Mouse (Mus musculus) heart, embryonic 13.5 days (tissue): ENCODE data around the gene Fis1. TPM values are rescaled to one million over a fixed set of nuclear protein-coding genes. Genes with fewer than 3 reads are reported as not detected.
"Not testable (repeated sequence)": the region's sequence is repeated elsewhere in the genome, so short reads cannot be mapped to it uniquely, and the experiment has no call there.

Source experiments
- ATAC-seq: fragments of 200-750 bp; cut with Nextera tagmentation; 2 replicates; pipeline ENCODE4 v1.8.0; 2017; ENCODE audit warnings: moderate TSS enrichment; ENCODE audit not compliant: insufficient number of reproducible peaks, low FRiP score, low TSS enrichment; ENCODE audit errors: extremely low read depth
- H3K27ac ChIP-seq: fragments of 300-500 bp; sonication (generic); replicated peaks from 2 replicates; pipeline ENCODE4 v1.5.1; 2015; ENCODE audit warnings: moderate library complexity, mild to moderate bottlenecking, inconsistent platforms
- H3K27me3 ChIP-seq: fragments of 300-500 bp; sonication (generic); replicated peaks from 2 replicates; pipeline ENCODE4 v1.6.1; 2015; ENCODE audit warnings: mild to moderate bottlenecking, inconsistent platforms
- H3K36me3 ChIP-seq: fragments of 300-500 bp; sonication (generic); 2 replicates; pipeline ENCODE4 v1.6.1; 2015; ENCODE audit warnings: mild to moderate bottlenecking, inconsistent platforms
- H3K4me1 ChIP-seq: fragments of 300-500 bp; sonication (generic); 2 replicates; pipeline ENCODE4 v1.6.1; 2015; ENCODE audit warnings: inconsistent platforms
- H3K4me2 ChIP-seq: fragments of 300-500 bp; sonication (generic); 2 replicates; pipeline ENCODE4 v1.6.1; 2015; ENCODE audit warnings: inconsistent platforms, mild to moderate bottlenecking, moderate library complexity
- H3K4me3 ChIP-seq: fragments of 300-500 bp; sonication (generic); 2 replicates; pipeline ENCODE4 v1.5.1; 2015; ENCODE audit warnings: moderate library complexity, mild to moderate bottlenecking, inconsistent platforms
- H3K9ac ChIP-seq: fragments of 300-500 bp; sonication (generic); 2 replicates; pipeline ENCODE4 v1.6.1; 2015; ENCODE audit warnings: inconsistent platforms, mild to moderate bottlenecking, moderate library complexity
- H3K9me3 ChIP-seq: fragments of 300-500 bp; sonication (generic); 2 replicates; pipeline ENCODE4 v1.6.1; 2016; ENCODE audit warnings: inconsistent platforms
- WGBS: fragments of 180-500 bp; shearing (Covaris S2); methylation state at CpG from one replicate; pipeline ENCODE4 v1.1.7; 2015; ENCODE audit warnings: mixed read lengths; 5-methylcytosine and 5-hydroxymethylcytosine counted together
- polyA plus RNA-seq: library from polyadenylated mRNA; unstranded; fragments of >200 nt; fragmentation: Nextera tagmentation; extraction: Ambion mirVana; gene quantifications from 2 replicates; pipeline ENCODE4 v1.2.1, GENCODE M21; 2015

The Fis1 gene
- polyA plus RNA-seq, 1 experiment from 2014 or later: 252 TPM

DNA sequence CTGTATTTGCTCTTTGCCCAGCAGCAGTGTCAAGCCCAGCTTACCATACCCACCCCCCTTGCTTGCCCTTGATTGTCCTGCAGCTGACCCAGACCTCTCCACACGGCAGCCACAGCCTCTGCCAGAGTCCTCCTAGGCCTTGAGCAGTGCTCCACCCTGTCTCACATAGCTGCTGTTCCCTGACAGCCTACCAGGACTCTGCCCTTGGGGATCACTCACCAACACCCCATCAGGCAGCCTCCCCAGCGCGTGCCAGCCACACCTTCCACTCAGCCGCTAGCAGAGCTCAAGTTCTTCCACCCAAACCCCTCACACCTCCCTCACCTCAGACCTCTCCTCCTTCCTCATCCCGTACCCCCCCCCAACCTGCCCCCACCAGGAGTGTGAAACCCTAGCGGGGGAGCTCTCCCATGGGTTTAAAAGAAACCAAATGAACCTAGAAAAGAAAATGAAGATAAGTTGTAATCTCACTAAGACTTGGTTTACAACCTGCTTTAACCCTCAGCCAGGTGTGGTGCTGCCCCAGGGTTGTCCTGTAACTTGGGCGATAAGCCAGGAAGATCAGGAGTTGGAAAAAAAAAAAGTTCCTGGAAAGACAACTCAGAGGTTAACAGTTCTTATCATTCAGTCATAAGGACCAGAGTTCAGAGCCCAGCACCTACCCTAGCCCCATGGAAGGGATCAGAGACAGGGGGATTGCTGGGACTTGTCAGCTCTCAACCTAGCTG lies 29.2 kb upstream of the Fis1 start:
- Histone ChIP-seq H3K27me3 (no peaks in the 10 kb centered on the region), H3K9me3 (no peaks in the 10 kb centered on the region), H3K27ac (no peak overlapping the region), H3K36me3 (0 out of 2 replicates have a peak, but pooled peaks cover 11% of the 10 kb centered on the region), H3K4me1 (peaks cover 7% of the 10 kb centered on the region), H3K4me3 (no peak overlapping the region), H3K9ac (no peak overlapping the region; the same call in 1 of the 2 replicates), H3K4me2 (no peak overlapping the region)
- ATAC-seq: no peak
- WGBS: 45% methylated on average over 7 of the region's 7 CpGs

DNA sequence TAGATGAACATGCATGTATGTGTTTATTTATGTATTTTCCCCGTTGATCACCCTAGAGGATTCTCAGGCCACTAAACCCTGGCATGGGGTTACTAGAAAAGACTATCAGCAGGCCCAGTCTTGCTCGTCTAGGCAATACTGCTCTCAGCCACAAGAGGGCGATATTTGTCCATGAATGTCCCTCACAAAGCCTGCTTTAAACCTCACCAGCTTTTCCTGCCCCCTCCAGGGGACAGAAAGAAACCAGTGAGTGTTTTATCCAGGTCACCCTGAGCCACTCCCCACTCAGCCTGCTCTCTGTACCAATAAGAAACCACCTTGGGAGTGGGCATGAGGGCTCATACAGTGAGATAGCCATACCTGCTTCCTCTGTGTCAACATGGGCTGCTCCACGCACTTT lies 24.0 kb upstream of the Fis1 start:
- peak overlapping the region; percentile 20 for H3K9ac ChIP-seq
- H3K4me1 ChIP-seq: 0 out of 2 replicates have a peak, but pooled peaks cover 5% of the 10 kb centered on the region

DNA sequence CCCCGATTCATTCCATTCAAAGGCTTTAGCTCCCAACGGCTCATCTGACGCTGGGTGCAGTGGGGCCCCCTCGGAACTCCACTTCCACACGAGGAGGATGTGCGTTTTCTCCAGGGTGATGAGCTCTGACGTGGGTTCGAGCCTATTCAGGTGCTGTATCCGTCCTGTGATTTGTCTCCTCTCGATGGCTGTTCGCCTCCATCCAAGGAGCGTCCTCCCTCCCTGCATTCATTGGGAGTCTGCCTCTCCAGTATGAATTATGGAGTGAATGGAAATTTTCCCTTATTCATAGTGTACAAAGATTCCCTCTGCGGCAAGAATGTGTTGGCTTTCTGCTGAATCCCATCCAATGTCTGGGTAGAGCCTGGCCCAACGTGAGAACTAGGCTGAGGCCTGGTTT lies 21.2 kb upstream of the Fis1 start:
- 78% methylated on average over 14 of the region's 14 CpGs for WGBS
- Histone ChIP-seq H3K4me3 (no peak overlapping the region), H3K27me3 (no peaks in the 10 kb centered on the region), H3K9ac (no peak overlapping the region), H3K36me3 (no peaks in the 10 kb centered on the region), H3K9me3 (no peaks in the 10 kb centered on the region), H3K4me1 (0 out of 2 replicates have a peak, but pooled peaks cover 5% of the 10 kb centered on the region), H3K4me2 (no peak overlapping the region), H3K27ac (no peak overlapping the region)
- ATAC-seq: no peak

More for the DNA sequence above, 24.0 kb upstream of the Fis1 start:
- no peak overlapping the region for H3K4me3 ChIP-seq
- 0 out of 2 replicates have a peak, but pooled peaks have one; percentile 48 for ATAC-seq
- H3K9me3 ChIP-seq: no peaks in the 10 kb centered on the region
- no peak overlapping the region for H3K4me2 ChIP-seq
- H3K27ac ChIP-seq: no peak overlapping the region
- 18% methylated on average over 4 of the region's 4 CpGs for WGBS
- no peaks in the 10 kb centered on the region for H3K27me3 ChIP-seq
- H3K36me3 ChIP-seq: 0 out of 2 replicates have a peak, but pooled peaks cover 11% of the 10 kb centered on the region

DNA sequence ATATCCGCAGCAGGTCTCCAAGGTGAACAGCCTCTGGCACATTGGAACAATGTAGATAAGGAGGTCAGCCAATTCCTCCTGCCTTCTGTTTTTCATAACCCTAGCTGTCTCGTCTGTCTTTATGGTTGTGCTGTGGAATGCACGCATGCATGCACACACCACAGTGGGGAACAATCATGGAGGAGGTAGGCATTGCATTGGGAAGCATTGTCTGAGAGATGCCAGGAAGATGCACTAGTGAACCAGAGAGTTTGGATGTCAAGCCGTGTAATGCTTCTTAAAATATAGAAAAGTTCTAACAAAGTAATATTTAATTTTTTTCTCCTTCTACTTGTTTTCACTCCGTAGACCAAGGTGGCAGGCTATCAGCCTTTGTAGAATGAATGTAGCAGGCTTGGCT lies 20.1 kb upstream of the Fis1 start:
- Histone ChIP-seq H3K9me3 (no peaks in the 10 kb centered on the region), H3K27me3 (no peaks in the 10 kb centered on the region), H3K4me3 (no peak overlapping the region), H3K9ac (no peak overlapping the region), H3K36me3 (no peaks in the 10 kb centered on the region), H3K4me2 (no peak overlapping the region), H3K27ac (no peak overlapping the region), H3K4me1 (0 out of 2 replicates have a peak, but pooled peaks cover 5% of the 10 kb centered on the region)
- no peak for ATAC-seq
- WGBS: 70% methylated on average over 5 of the region's 5 CpGs

DNA sequence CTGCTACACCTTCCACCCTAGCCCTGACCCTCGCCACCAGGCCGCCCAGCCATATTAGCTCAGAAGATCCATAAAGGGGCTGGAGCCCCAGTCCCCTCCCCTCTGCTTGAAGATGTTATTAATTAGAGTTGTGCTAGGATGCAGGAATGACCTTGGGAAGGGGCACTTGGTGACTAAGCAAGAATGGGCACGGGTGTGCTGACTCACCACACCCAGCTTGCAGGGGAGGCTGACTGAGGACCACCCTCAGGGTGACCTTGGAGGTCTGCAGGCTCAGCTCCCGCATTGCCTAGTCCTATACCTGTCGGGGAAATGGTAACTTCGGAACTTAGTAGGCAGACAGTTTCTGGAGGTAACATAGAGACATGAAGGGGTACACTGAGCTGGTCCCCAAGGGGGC lies 19.1 kb upstream of the Fis1 start:
- H3K27me3 ChIP-seq: no peaks in the 10 kb centered on the region
- WGBS: 80% methylated on average over 6 of the region's 6 CpGs
- H3K36me3 ChIP-seq: no peaks in the 10 kb centered on the region
- H3K4me2 ChIP-seq: no peak overlapping the region
- H3K4me3 ChIP-seq: no peak overlapping the region
- no peak for ATAC-seq
- no peak overlapping the region for H3K27ac ChIP-seq
- no peak overlapping the region for H3K9ac ChIP-seq
- H3K4me1 ChIP-seq: 0 out of 2 replicates have a peak, but pooled peaks cover 5% of the 10 kb centered on the region
- no peaks in the 10 kb centered on the region for H3K9me3 ChIP-seq

DNA sequence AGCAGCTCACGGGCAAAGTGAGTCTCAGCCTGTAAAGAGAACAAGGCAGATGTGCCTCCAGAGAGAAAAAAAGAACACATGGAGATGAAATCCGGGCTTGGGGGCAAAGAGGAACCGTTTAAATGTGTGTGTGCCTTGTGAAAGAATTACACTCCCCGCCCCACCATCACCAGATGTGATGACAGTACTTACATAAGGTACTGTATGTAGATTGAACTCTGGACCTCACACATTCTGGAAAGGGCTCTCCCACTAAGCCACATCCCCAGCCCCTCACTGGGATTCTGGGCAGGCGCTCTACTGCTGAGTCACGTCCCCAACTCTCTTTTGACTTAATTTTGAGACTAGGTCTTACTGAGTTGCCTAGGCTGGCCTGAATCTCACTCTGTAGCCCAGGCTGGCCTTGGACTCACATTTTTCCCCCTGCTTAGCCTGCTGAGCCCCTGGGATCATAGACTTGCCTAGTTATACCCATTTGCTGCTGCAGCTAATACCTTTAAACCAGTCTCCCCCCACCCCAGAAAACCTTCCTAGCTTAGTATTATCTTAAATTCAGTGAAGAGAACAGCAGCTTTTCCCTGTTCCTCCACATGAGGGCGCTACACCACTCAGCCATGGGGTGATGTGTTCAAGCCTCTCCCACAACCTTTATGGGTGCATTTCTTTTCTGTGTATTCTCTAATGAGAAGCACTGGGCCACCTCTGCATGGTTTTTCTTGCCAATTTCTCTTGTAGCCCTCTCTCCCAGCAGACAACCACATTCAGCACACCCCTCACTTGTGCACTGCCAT lies 17.0 kb upstream of the Fis1 start:
- Histone ChIP-seq H3K27me3 (no peaks in the 10 kb centered on the region), H3K4me1 (no peaks in the 10 kb centered on the region), H3K4me2 (no peak overlapping the region), H3K36me3 (no peaks in the 10 kb centered on the region), H3K27ac (no peak overlapping the region), H3K9ac (no peak overlapping the region), H3K9me3 (no peaks in the 10 kb centered on the region), H3K4me3 (no peak overlapping the region)
- ATAC-seq: no peak
- WGBS: 58% methylated on average over 7 of the region's 7 CpGs

DNA sequence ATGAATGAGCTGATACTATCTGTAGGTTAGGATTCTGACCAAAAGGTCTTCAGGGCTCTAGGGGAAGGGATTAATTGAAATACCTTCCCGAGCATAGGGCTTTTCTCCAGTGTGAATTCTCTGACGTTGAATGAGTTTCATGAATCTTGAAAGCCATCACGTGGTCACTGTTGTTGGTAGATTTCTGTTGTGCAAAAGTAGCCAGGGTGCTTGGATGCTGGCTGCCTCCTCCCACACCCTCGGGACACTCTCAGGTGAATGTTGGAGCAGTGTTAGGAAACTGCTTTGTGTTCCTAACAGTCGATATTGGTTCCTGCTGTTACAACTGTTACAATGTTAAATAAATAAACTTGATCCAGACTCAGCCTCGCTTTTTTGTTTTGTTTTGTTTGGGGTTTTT lies 16.3 kb upstream of the Fis1 start:
- Histone ChIP-seq H3K4me3 (no peak overlapping the region), H3K27me3 (no peaks in the 10 kb centered on the region), H3K4me2 (no peak overlapping the region), H3K9ac (no peak overlapping the region), H3K9me3 (no peaks in the 10 kb centered on the region), H3K27ac (no peak overlapping the region), H3K36me3 (no peaks in the 10 kb centered on the region), H3K4me1 (no peaks in the 10 kb centered on the region)
- 77% methylated on average over 6 of the region's 6 CpGs for WGBS
- no peak for ATAC-seq

DNA sequence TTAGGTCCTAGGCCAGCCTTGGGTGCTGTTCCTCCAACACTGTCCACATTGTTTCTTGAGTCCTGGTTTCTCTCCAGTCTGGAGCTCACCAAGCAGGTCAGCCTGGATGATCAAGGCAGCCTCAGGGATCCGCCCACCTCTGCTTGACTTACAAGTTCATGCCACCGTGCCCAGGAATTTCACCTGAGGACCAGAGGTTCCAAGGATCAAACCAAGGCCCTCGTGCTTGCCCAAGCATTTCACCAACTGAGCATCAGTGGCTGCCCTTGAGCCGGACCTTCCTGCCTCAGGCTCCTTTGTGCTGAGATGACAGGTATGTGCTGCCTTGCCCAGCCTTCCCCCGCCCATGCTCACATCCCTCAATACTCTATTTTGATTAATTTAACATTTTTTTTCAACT lies 15.5 kb upstream of the Fis1 start:
- WGBS: 85% methylated on average over 5 of the region's 5 CpGs
- Histone ChIP-seq H3K27ac (no peak overlapping the region), H3K36me3 (no peaks in the 10 kb centered on the region), H3K9me3 (no peaks in the 10 kb centered on the region), H3K27me3 (no peaks in the 10 kb centered on the region), H3K9ac (no peak overlapping the region), H3K4me3 (no peak overlapping the region), H3K4me2 (no peak overlapping the region), H3K4me1 (peaks cover 3% of the 10 kb centered on the region; the same call in 1 of the 2 replicates)
- no peak for ATAC-seq

DNA sequence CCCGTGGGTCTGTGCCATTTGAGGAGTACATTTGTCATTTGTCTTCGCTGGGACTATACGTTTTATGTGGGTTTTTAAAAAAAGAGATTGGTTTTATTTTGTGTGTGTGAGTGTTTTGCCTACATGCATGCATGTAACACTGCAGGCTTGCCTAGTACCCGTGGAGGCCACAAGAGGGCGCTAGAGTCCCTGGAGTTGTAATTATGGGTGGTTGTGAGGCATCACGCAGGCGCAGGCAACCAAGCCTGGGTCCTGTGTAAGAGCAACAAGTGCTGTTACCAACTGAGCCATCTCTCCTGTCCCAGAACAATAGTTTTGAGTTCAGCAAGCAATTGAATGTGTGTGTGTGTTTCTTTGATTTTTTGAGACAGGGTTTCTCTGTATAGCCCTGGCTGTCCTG lies 13.8 kb upstream of the Fis1 start:
- no peak for ATAC-seq
- WGBS: 57% methylated on average over 7 of the region's 7 CpGs
- no peak overlapping the region for H3K27ac ChIP-seq

DNA sequence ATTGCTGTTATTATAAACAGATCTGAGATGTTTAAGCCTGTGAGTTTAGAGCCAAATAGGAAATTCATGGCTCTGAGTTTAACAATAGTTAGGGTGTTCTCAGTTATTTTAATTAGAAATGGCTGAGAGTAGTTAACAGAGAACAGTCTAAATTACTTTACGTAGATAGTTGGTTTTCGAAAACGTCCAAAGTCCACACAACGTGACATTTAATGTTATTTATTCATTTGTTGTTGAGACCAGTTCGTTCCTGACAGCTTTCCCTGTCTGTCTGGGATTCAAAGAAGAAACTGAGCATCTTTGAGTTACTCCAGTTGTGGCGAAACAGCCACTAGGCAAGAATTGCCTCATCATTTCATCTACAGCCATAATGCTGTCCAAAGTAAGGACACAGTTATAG lies 13.0 kb upstream of the Fis1 start:
- not testable (repeated sequence) for H3K9me3 ChIP-seq, H3K4me2 ChIP-seq, H3K36me3 ChIP-seq, H3K4me3 ChIP-seq, H3K27me3 ChIP-seq, H3K4me1 ChIP-seq, ATAC-seq, H3K9ac ChIP-seq, H3K27ac ChIP-seq
- WGBS: 79% methylated on average over 6 of the region's 6 CpGs

More for the DNA sequence above, 13.8 kb upstream of the Fis1 start:
- H3K4me1 ChIP-seq: peaks cover 8% of the 10 kb centered on the region; the same call in 1 of the 2 replicates
- no peaks in the 10 kb centered on the region for H3K9me3 ChIP-seq
- H3K4me3 ChIP-seq: no peak overlapping the region
- no peaks in the 10 kb centered on the region for H3K36me3 ChIP-seq
- no peak overlapping the region for H3K4me2 ChIP-seq
- no peaks in the 10 kb centered on the region for H3K27me3 ChIP-seq
- H3K9ac ChIP-seq: no peak overlapping the region

DNA sequence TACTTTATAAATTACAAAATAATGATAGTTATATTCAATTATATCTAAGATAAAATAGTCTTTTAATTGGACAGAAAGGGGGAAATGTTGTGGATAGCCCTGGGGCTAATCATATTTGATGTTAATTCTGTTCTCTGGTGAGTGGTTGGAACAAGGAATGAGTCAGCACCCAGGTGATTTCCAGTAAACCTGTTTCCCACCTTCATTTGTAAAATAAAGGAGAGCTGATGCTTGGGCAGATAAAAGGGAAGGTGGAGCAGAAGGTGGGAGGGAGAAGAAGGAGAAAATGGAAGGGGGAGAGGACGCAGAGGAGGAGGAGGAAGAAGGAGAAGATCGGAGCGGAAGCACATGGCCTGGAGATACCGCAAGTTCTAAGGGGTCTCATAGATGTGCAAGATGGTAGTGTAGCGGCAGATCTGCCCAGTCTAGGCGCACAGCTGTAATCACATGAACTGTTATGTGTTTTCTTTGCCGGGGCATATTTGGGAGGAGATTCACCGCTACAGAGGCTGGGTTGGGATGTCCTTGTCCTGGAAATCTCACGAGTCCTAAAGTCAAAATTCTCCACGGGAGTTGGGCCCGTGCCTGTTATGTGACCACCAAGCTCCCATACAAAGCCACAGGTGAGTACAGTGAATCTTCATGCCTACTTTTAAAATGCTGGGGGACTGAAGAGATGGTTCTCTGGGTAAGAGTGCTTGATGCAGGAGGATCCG lies 12.1 kb upstream of the Fis1 start:
- Histone ChIP-seq H3K9ac (no peak overlapping the region), H3K4me2 (no peak overlapping the region), H3K36me3 (no peaks in the 10 kb centered on the region), H3K27me3 (no peaks in the 10 kb centered on the region), H3K4me3 (no peak overlapping the region), H3K27ac (no peak overlapping the region), H3K9me3 (no peaks in the 10 kb centered on the region), H3K4me1 (peaks cover 8% of the 10 kb centered on the region; the same call in 1 of the 2 replicates)
- 79% methylated on average over 12 of the region's 12 CpGs for WGBS
- no peak for ATAC-seq
